Mouse (Mus musculus): ENCODE results near the gene Det1.

The Det1 gene

GRCm38 (mm10) chr7:78778741-78779140 lies 68.3 kb downstream of the Det1 start:
- no peak for DNase-seq
